Mouse (Mus musculus): ENCODE measurements around the gene Vmn1r167.
"Not testable (repeated sequence)": the region's sequence is repeated elsewhere in the genome, so short reads cannot be mapped to it uniquely, and the experiment has no call there.

Gene Vmn1r167

DNA sequence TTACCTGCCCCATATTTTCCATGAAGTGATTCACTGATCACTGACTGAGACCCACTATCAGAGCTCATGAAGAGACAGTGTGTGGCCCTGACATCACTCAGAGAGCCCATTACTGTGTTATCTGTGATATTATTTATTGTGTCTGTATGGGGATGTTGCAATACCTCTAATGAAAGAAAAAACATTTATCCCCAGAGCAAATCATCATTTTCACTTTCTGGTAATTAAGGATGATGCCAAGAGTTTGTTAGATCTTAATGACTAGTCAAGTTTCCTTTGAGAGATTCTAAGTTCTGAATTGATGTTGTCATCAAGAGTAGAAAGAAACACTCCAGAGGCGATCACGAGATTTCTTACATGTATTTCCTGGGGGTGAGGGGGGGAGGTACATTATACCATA, at the start of gene Vmn1r167:
Gene Vmn1r167 (minus strand): TSS at position 101 of the 400 bp plus-strand sequence.
- not testable (repeated sequence) for DNase-seq

DNA sequence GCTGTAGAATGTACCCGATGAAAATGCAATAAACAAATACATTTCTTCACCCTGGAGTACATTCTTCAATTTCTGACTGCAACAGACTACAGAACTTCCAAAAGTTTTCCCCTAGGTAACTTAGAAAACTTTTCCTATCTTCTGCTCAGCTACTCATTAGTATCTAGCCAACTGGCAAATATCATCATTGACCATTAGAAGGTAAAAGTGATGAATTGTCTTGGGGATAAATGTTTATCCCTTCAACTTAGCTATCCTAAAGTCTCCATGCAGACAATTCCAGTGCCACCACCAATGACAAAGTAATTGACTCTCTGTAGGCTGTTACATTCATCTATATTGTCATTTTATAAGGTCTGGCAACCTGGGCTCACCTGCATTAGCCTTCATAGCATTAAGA, 32.4 kb upstream of the Vmn1r167 start, which contains the start of gene Vmn1r168:
Gene Vmn1r168 (plus strand): TSS at position 301 of the 400 bp plus-strand sequence.
- not testable (repeated sequence) for DNase-seq

DNA sequence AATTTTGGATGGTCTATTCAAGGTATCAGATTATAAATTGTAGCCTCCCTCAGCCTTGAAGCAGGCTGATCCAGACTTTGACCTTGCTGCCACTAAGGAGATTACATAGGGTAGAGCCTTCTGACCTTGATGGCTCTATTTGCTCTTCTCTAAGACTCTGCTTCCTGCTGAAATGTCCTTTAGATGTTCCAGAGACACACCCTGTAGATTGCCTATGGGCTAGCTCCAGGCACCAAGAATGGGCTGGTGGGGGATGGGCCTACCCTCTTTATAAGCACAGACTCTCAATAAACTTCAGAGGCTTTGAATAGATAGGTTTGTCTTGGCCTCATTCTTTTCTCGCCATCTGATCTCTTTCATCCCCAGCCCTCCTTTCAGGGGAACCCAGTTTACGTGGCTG, 34.1 kb downstream of the Vmn1r167 start:
- DNase-seq: not testable (repeated sequence)

DNA sequence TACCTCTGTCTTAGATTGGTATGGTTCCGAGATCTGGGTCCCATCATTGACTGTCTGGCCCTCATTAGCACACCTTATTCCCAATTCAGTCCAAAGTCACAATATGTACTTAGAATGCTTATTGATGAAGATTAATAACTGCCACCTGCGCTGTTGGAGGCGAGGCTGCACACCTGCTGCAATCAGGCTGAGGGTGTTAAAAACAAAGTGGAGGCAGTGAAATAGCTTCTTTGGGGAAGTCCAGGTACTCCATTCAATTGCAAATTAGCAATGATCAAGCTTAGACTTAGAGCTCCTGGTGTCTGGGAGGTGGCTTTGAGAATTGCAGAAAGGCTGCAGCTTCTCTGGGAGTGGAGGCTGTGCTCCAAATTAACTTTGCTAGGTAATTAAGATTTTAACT, 36.2 kb downstream of the Vmn1r167 start:
- not testable (repeated sequence) for DNase-seq

DNA sequence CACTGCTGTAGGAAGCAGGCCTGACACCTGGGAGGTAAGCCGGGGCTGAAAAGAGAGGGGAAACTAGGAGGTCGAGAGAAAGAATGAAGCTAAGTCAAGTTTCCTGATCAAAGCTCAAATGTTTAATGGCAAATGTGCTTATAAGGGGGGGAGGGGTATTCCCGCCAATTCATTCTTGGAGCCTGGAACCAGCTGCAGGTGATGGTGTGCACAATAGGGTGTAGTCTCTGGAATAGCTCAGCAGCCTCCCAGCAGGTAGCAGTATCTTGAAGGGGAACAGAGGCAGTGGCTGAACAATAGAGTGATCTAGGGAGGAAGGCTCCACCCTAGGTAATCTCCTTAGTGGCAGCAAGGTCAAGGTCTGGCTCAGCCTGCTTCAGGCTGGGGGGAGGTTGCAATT, 36.8 kb downstream of the Vmn1r167 start:
- DNase-seq: not testable (repeated sequence)

Data from kidney, postnatal 4 days (tissue).